Mouse (Mus musculus): ENCODE data around the gene Bnip2.

DNA sequence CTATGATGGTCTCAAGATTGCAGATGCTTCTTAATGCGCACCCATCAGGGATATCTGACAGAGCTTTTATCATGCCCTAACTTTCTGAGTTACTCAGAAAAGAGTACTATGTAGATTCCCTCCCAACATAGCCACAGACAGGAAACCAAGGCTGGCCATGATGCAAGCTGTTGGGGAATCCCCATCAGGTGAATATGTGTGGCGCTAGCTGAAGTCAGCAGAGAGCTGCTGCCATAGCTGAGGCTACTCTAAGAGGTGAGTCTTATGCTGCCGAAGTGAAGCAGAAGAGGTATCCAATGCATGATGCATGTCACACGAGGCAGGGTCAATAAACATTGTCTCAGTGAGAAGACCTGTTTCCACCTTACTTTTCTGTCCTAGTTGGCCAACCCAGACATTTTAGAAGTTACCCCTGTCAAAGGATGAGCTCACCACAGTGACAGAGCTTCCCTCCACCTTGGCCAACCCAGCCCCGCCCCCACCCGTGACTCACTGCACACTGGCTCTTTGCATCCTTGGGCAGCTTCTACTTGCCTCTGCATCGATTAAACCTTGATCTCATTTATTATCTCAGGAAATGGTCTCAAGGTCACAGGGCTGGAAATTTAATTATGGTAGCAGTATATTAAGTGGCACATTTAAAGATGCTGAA is 48.3 kb upstream of the Bnip2 start:
- TF ChIP-seq CTCF (IDR thresholded peaks at IDR 0.05; ENCODE audit: control insufficient read depth, insufficient read depth, insufficient replicate concordance, low read depth, low read length) (no peak), POLR2A (IDR thresholded peaks at IDR 0.05; ENCODE audit: control insufficient read depth, low read depth, low read length) (no peak)

Measured in testis, adult 2 months (tissue).